Mouse (Mus musculus) layer of hippocampus, adult 2 months (tissue): ENCODE measurements around the gene Prkcg. TPM values are rescaled to one million over a fixed set of nuclear protein-coding genes. Genes with fewer than 3 reads are reported as not detected.

Source experiments
- DNase-seq, 2 experiments: peaks; one replicate each; pipeline ENCODE4 v3.0.0; 2022; ENCODE audit warnings: low spot score in 2 of 2
- H3K27ac ChIP-seq: fragments of 200-600 bp; 2 replicates; pipeline ENCODE4 v1.8.1; 2022
- H3K4me3 ChIP-seq: fragments of 200-600 bp; 2 replicates; pipeline ENCODE4 v1.8.1; 2022; ENCODE audit warnings: mild to moderate bottlenecking
- CTCF ChIP-seq: fragments of 200-600 bp; conservative IDR thresholded peaks from 2 replicates; pipeline ENCODE4 v1.8.1; 2022; ENCODE audit warnings: antibody characterized with exemption, mild to moderate bottlenecking, moderate library complexity
- total RNA-seq, 2 experiments: library from RNA; stranded (reverse); gene quantifications; 2 replicates each; pipeline ENCODE4 v1.2.3; 2021

The Prkcg gene
- total RNA-seq, 2 experiments from 2014 or later, result 518 to 547 TPM

- Histone ChIP-seq H3K4me3 (no peak overlapping the region), H3K27ac (no peak overlapping the region)
- TF ChIP-seq CTCF, result no peak
- DNase-seq, result no peak
Observed at GRCm38 (mm10) chr7:3295321-3296110, 6.5 kb downstream of the Prkcg start.

- no peak overlapping the region for H3K4me3 ChIP-seq
- TF ChIP-seq CTCF, result no peak
- DNase-seq, result no peak
- no peak overlapping the region for H3K27ac ChIP-seq
Observed at GRCm38 (mm10) chr7:3296711-3297110, 7.7 kb downstream of the Prkcg start.

GRCm38 (mm10) chr7:3299941-3300617 lies 11.1 kb downstream of the Prkcg start:
- peak; percentile 73 for TF ChIP-seq CTCF
- no peak for DNase-seq
- Histone ChIP-seq H3K4me3 (no peak overlapping the region), H3K27ac (peak overlapping the region; percentile 68)

DNA sequence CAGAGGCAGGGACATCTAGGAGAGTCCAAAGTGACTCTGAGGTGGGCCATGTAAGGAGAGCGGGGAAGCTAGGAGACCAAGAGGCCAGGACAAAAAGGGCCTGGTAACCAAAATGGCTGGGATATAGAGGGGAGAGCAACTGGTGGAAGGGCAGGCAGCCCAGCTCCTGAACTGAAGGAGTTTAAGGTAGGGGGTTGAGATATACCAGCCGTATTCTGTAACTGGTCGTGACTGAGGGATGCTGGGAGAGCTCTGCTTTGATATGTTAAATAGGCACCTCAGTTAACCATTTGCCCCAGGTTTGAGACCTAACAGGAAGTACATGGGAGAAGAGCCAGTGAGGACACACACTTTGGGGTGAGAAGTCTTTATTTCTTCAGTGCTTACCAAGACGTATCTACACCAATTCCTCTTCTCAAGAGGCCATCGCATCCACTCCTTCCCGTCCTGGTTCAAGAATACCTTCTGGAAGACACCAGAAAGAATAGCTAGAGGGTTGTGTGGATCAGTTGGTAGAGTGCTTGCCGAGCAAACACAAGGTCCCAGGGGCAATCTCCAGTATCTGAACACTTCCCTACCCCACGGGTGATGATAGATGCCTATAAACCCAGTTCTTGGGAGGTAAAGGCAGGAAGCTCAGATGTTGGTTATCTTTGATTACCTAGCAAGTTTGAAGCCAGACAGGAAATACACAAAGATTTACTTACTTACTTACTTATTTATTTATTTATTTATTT lies 12.1 kb downstream of the Prkcg start:
- H3K4me3 ChIP-seq, result no peak overlapping the region
- DNase-seq, result no peak
- peak overlapping the region; percentile 68; the same call in 1 of the 2 replicates for H3K27ac ChIP-seq
- no peak for TF ChIP-seq CTCF

- peak in 1 of 2 experiments; percentile 21 for DNase-seq
- no peak for TF ChIP-seq CTCF
- peak overlapping the region; percentile 78 for H3K4me3 ChIP-seq
- peak overlapping the region; percentile 68 for H3K27ac ChIP-seq
Observed at GRCm38 (mm10) chr7:3301628-3302555, 12.9 kb downstream of the Prkcg start.

DNA sequence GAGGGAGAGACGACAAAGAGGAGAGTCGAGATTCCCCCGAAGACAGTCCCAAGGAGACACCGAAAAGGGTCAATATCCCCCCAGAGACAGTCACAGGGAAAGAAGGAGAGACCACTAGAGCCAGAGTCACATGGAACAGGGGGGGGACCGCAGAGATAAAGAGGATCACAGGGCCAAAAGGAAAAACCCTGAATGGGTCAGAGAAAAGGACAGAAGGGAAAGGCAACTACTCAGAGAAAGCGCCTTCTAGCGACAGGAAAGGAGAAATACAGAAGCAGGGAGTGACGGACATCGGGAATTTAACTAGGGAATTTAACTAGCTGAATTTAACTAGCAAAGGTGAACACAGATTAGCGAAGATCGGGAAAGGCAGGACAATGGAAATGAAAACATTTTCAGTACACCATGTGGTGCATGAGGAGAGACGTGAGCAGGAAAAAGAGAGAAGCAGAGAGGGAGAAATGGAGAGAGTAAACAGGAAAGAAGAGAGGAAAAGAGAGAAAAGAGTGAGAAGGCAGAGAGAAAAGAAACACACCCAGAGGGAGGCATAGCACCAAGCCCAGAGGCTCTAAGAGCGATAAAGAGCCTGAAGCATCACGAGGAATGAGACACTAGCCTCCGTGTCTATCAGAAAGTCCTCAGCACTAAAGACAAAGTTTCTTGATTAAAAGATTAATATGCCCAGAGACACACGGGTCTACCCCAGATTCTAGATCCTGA lies 13.7 kb downstream of the Prkcg start:
- DNase-seq, result no peak
- H3K27ac ChIP-seq, result peak overlapping the region; percentile 68
- peak overlapping the region; percentile 78 for H3K4me3 ChIP-seq
- TF ChIP-seq CTCF, result peak; percentile 85

DNA sequence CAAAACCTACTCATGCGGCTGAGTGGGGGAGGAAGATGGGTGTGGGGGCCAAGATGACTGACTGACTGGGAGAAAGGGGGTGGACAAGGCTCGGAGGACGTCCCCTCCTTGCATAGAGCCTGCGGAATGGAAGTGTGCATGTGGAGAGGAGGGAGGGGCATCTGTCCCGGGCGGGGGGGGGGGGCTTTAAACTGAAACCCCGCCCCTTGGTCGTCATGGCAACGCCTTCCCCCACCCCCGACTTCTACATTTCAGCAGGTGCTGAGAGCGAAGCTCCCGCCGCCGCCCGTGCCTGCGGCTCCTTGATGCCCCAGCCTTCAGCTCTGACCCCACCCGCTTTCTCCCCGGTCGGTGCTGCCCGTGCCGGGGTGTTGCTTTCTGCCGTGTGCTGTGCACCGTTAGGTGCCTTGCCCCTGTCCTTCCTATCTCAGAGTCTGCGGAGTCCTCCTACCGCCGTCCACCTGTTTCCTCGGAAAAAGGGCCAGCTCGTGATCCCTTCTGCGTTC lies 14.3 kb downstream of the Prkcg start:
- TF ChIP-seq CTCF, result no peak; the same call in 1 of the 2 replicates
- H3K27ac ChIP-seq, result peak overlapping the region; percentile 95
- H3K4me3 ChIP-seq, result peak overlapping the region; percentile 78
- DNase-seq, result peak; percentile 75 to 79

DNA sequence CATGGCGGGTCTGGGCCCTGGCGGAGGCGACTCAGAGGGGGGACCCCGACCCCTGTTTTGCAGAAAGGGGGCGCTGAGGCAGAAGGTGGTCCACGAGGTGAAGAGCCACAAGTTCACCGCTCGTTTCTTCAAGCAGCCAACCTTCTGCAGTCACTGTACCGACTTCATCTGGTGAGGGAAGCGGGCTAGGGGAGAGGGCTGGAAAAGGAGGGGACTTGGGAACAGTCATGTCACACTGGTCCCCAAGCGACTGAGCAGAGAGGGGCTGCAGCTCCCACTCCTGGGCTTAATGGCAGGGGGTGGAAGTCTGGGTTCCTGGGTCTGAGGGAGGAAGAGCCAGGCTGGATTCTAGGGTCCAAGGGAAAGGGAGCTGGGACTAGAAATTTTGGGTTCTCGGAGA lies 14.8 kb downstream of the Prkcg start:
- peak overlapping the region; percentile 95 for H3K27ac ChIP-seq
- peak overlapping the region; percentile 78 for H3K4me3 ChIP-seq
- no peak; the same call in 1 of the 2 replicates for TF ChIP-seq CTCF
- DNase-seq, result no peak

- peak; percentile 49 to 63 for DNase-seq
- peak overlapping the region; percentile 78 for H3K4me3 ChIP-seq
- no peak for TF ChIP-seq CTCF
- H3K27ac ChIP-seq, result peak overlapping the region; percentile 95
Observed at GRCm38 (mm10) chr7:3304298-3304697, 15.3 kb downstream of the Prkcg start.

GRCm38 (mm10) chr7:3306400-3306799 lies 17.4 kb downstream of the Prkcg start:
- H3K4me3 ChIP-seq, result peak overlapping the region; percentile 42
- TF ChIP-seq CTCF, result no peak
- DNase-seq, result no peak
- no peak overlapping the region for H3K27ac ChIP-seq

DNA sequence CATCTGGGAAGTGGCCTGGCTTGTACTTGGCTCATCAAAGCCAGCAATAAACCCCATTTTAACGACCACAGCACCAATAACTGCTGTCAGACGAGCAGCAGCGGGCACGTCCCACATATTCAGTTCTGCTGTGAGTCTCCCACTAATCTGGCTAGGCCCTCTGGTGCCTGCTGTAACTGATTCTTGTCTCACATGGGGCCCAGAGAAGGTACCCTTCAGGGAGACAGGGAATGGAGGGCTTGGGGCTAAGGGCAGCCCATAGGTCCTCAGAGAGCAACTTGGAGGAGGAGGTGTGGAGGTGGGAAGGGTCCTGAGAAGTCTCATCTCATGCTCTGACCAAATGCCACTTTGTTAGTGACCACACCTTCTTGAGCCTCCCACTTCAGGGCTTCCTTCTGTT lies 19.7 kb downstream of the Prkcg start:
- H3K27ac ChIP-seq, result no peak overlapping the region
- no peak for DNase-seq
- H3K4me3 ChIP-seq, result no peak overlapping the region
- TF ChIP-seq CTCF, result no peak
